Mouse (Mus musculus) heart, postnatal 4 days (tissue): ENCODE results near the gene Rabep1. TPM values are rescaled to one million over a fixed set of nuclear protein-coding genes. Genes with fewer than 3 reads are reported as not detected.
A peak's percentile ranks its signal among the peaks of the same experiment; 100 is the strongest.
"Not testable (repeated sequence)": the region's sequence is repeated elsewhere in the genome, so short reads cannot be mapped to it uniquely, and the experiment has no call there.

ENCODE experiments used
- DNase-seq: peaks from one replicate; pipeline ENCODE4 v3.0.0; 2021
- total RNA-seq, 2 experiments: library from RNA; stranded (reverse); gene quantifications; 2 replicates each; pipeline ENCODE4 v1.2.3; 2021

Gene Rabep1
- total RNA-seq, 2 experiments from 2014 or later = 34.7 to 38.0 TPM

GRCm38 (mm10) chr11:70898182-70898581 is 53.6 kb downstream of the Rabep1 start:
- not testable (repeated sequence) for DNase-seq

GRCm38 (mm10) chr11:70906681-70907080 is 62.1 kb downstream of the Rabep1 start:
- DNase-seq = no peak

- DNase-seq = no peak
Measured at GRCm38 (mm10) chr11:70911323-70911722, 66.7 kb downstream of the Rabep1 start.

GRCm38 (mm10) chr11:70911920-70912319 is 67.3 kb downstream of the Rabep1 start:
- no peak for DNase-seq

- DNase-seq = no peak
Measured at GRCm38 (mm10) chr11:70917896-70918295, 73.3 kb downstream of the Rabep1 start.

GRCm38 (mm10) chr11:70919524-70919923 is 74.9 kb downstream of the Rabep1 start:
- DNase-seq = no peak

GRCm38 (mm10) chr11:70931461-70931860 is 86.9 kb downstream of the Rabep1 start:
- no peak for DNase-seq

- no peak for DNase-seq
Measured at GRCm38 (mm10) chr11:70935316-70935715, 90.7 kb downstream of the Rabep1 start.

- no peak for DNase-seq
Measured at GRCm38 (mm10) chr11:70942596-70942995, 98.0 kb downstream of the Rabep1 start.

- no peak for DNase-seq
Measured at GRCm38 (mm10) chr11:70943651-70944050, 99.1 kb downstream of the Rabep1 start.

GRCm38 (mm10) chr11:70944935-70945817 is 100.6 kb downstream of the Rabep1 start:
- no peak for DNase-seq

- DNase-seq = no peak
Measured at GRCm38 (mm10) chr11:70954711-70955110, 110.1 kb downstream of the Rabep1 start.

- DNase-seq = no peak
Measured at GRCm38 (mm10) chr11:70960786-70961554, 116.4 kb downstream of the Rabep1 start.

GRCm38 (mm10) chr11:70964222-70964907 is 119.8 kb downstream of the Rabep1 start:
- DNase-seq = no peak

GRCm38 (mm10) chr11:70969271-70969794 is 124.8 kb downstream of the Rabep1 start:
- DNase-seq = no peak

- peak; percentile 94 for DNase-seq
Measured at GRCm38 (mm10) chr11:70969821-70970559, 125.4 kb downstream of the Rabep1 start, which contains the start of the genes Nup88 and Rpain. TSS of gene Nup88 (minus strand) at chr11:70969973. TSS of gene Rpain (plus strand) at chr11:70970213.

- no peak for DNase-seq
Measured at GRCm38 (mm10) chr11:70970560-70971540, 126.3 kb downstream of the Rabep1 start.

GRCm38 (mm10) chr11:70972586-70972985 is 128.0 kb downstream of the Rabep1 start:
- DNase-seq = no peak

- DNase-seq = no peak
Measured at GRCm38 (mm10) chr11:70973947-70974346, 129.4 kb downstream of the Rabep1 start.

- no peak for DNase-seq
Measured at GRCm38 (mm10) chr11:70975193-70975592, 130.6 kb downstream of the Rabep1 start.
